ENCODE assay signal across 8 mouse cellular contexts in genomic region chrX:12158821-12159533, GRCm38 (mm10). TPM values are rescaled to one million over a fixed set of nuclear protein-coding genes. Genes with fewer than 3 reads are reported as not detected.
DNase-seq lines count a peak whose midpoint lies in the region; ATAC-seq and TF ChIP-seq lines count a peak whose summit lies in the region.

No protein-coding gene starts in this region.

- DNase-seq in right cerebral cortex, postnatal 25 days = peak; percentile 54
- no peak for DNase-seq in right cerebral cortex, postnatal 14 days
- DNase-seq in hindbrain, embryonic 11.5 days (ENCODE audit: low spot score) = peak; percentile 31
- DNase-seq in thymus, postnatal 4 days = peak; percentile 77
- DNase-seq in layer of hippocampus, postnatal 36 days = no peak

- 0 out of 2 replicates have a peak, but pooled peaks cover 2% of the 10 kb centered on the region for H3K4me1 ChIP-seq in embryonic fibroblast, embryonic 13.5 days (ENCODE audit: control insufficient read depth, insufficient read depth, low read length)
- H3K4me1 ChIP-seq in hindbrain, embryonic 11.5 days (replicated peaks; ENCODE audit: control insufficient read depth, insufficient read depth, low read length) = no peaks in the 10 kb centered on the region
- peaks cover 38% of the 10 kb centered on the region for H3K4me1 ChIP-seq in limb, embryonic 15.5 days
- peaks cover 29% of the 10 kb centered on the region for H3K4me1 ChIP-seq in midbrain, embryonic 15.5 days

- peak overlapping the region; percentile 92 for H3K27ac ChIP-seq in embryonic fibroblast, embryonic 13.5 days (ENCODE audit: insufficient read depth, low read length)
- peak overlapping the region; percentile 58 for H3K27ac ChIP-seq in hindbrain, embryonic 11.5 days (ENCODE audit: low read depth, low read length)
- peak overlapping the region; percentile 83 for H3K27ac ChIP-seq in limb, embryonic 15.5 days
- H3K27ac ChIP-seq in midbrain, embryonic 15.5 days = no peak overlapping the region

- TF ChIP-seq POLR2A in embryonic fibroblast, embryonic 13.5 days (IDR thresholded peaks at IDR 0.05; ENCODE audit: low read depth, low read length) = peak; percentile 7; the same call in 1 of the 2 replicates

- no peaks in the 10 kb centered on the region for H3K9me3 ChIP-seq in hindbrain, embryonic 11.5 days (ENCODE audit: control insufficient read depth, low read length)
- H3K9me3 ChIP-seq in limb, embryonic 15.5 days = no peaks in the 10 kb centered on the region
- no peaks in the 10 kb centered on the region for H3K9me3 ChIP-seq in midbrain, embryonic 15.5 days

- H3K4me3 ChIP-seq in embryonic fibroblast, embryonic 13.5 days (ENCODE audit: insufficient read depth, low read length) = peak overlapping the region; percentile 19; the same call in 1 of the 2 replicates
- H3K4me3 ChIP-seq in hindbrain, embryonic 11.5 days (ENCODE audit: low read depth, low read length) = peak overlapping the region; percentile 43
- peak overlapping the region; percentile 47 for H3K4me3 ChIP-seq in limb, embryonic 15.5 days
- peak overlapping the region; percentile 48 for H3K4me3 ChIP-seq in midbrain, embryonic 15.5 days

- H3K36me3 ChIP-seq in hindbrain, embryonic 11.5 days (ENCODE audit: control insufficient read depth, insufficient read depth, low read length) = no peaks in the 10 kb centered on the region
- no peaks in the 10 kb centered on the region for H3K36me3 ChIP-seq in limb, embryonic 15.5 days
- H3K36me3 ChIP-seq in midbrain, embryonic 15.5 days (replicated peaks) = no peaks in the 10 kb centered on the region

- TF ChIP-seq CTCF in embryonic fibroblast, embryonic 13.5 days (IDR thresholded peaks at IDR 0.05; ENCODE audit: borderline replicate concordance, insufficient read depth, low read length) = no peak

- peaks cover 55% of the 10 kb centered on the region for H3K27me3 ChIP-seq in hindbrain, embryonic 11.5 days (ENCODE audit: control insufficient read depth, insufficient read depth, low read length)
- H3K27me3 ChIP-seq in limb, embryonic 15.5 days = peaks cover 63% of the 10 kb centered on the region
- H3K27me3 ChIP-seq in midbrain, embryonic 15.5 days (replicated peaks) = peaks cover 40% of the 10 kb centered on the region

- peak overlapping the region; percentile 66 for H3K4me2 ChIP-seq in hindbrain, embryonic 11.5 days (replicated peaks; ENCODE audit: low read depth, low read length)
- H3K4me2 ChIP-seq in limb, embryonic 15.5 days = peak overlapping the region; percentile 61
- peak overlapping the region; percentile 70 for H3K4me2 ChIP-seq in midbrain, embryonic 15.5 days

- 6% methylated on average over 25 of the region's 31 CpGs for WGBS in hindbrain, embryonic 11.5 days
- 7% methylated on average over 31 of the region's 31 CpGs for WGBS in limb, embryonic 15.5 days
- 9% methylated on average over 31 of the region's 31 CpGs for WGBS in midbrain, embryonic 15.5 days

- peak; percentile 12; the same call in 1 of the 2 replicates for ATAC-seq in hindbrain, embryonic 11.5 days (ENCODE audit: low FRiP score)
- 0 out of 2 replicates have a peak, but pooled peaks have one; percentile 35 for ATAC-seq in limb, embryonic 15.5 days (ENCODE audit: insufficient number of reproducible peaks, low FRiP score, low TSS enrichment, low read depth)
- ATAC-seq in midbrain, embryonic 15.5 days (replicated peaks) = no peak; the same call in 1 of the 2 replicates

- peak overlapping the region; percentile 64; the same call in 1 of the 2 replicates for H3K9ac ChIP-seq in hindbrain, embryonic 11.5 days (ENCODE audit: low read depth, low read length)
- H3K9ac ChIP-seq in limb, embryonic 15.5 days = no peak overlapping the region
- H3K9ac ChIP-seq in midbrain, embryonic 15.5 days = no peak overlapping the region

RNA-seq across cellular contexts. Expression of gene Bcor, which starts 1.2 kb away (rescaled TPM):
- polyA plus RNA-seq in embryonic fibroblast, embryonic 13.5 days (2011; ENCODE audit: insufficient read length, low read depth, missing spikeins) = 20.8 and 21.9 TPM in 2 replicates
- polyA plus RNA-seq in hindbrain, embryonic 11.5 days (2014; fragmentation: Nextera tagmentation; extraction: Ambion mirVana) = 23.1 and 24.6 TPM in 2 replicates
- 12.5 and 12.8 TPM in 2 replicates for polyA plus RNA-seq in limb, embryonic 15.5 days (2015; fragmentation: Nextera tagmentation; extraction: Ambion mirVana)
- polyA plus RNA-seq in midbrain, embryonic 15.5 days (2015; fragmentation: Nextera tagmentation; extraction: Ambion mirVana) = 18.4 and 18.8 TPM in 2 replicates
- 10 to 100 TPM; 16.9 to 19.3 TPM for total RNA-seq in layer of hippocampus, postnatal 36 days (2021)

Comparison
In these comparisons a context has a peak if more than half of its experiments do, and no peak if none do; other contexts are left out.
1. DNase-seq: peak in right cerebral cortex, postnatal 25 days (single experiment), hindbrain, embryonic 11.5 days (single experiment) and thymus, postnatal 4 days (single experiment); none in right cerebral cortex, postnatal 14 days (single experiment) and layer of hippocampus, postnatal 36 days (0 of 2).
2. Peak in every context shown above with its lines, with median percentiles within 50 percentile points of each other: H3K4me3 ChIP-seq and H3K4me2 ChIP-seq.